Mouse (Mus musculus) intestine, postnatal 0 days (tissue): Measurements from ENCODE around the gene Pigs. TPM values are rescaled to one million over a fixed set of nuclear protein-coding genes. Genes with fewer than 3 reads are reported as not detected.

ENCODE experiments used
- ATAC-seq: fragments of 200-750 bp; cut with Nextera tagmentation; 2 replicates; pipeline ENCODE4 v1.8.0; 2017; ENCODE audit warnings: mild to moderate bottlenecking, moderate TSS enrichment, moderate library complexity
- H3K27ac ChIP-seq: fragments of 300-500 bp; sonication (generic); 2 replicates; pipeline ENCODE4 v1.5.1; 2014; ENCODE audit warnings: mild to moderate bottlenecking, low read depth, low read length, moderate library complexity
- H3K27me3 ChIP-seq: fragments of 300-500 bp; sonication (generic); replicated peaks from 2 replicates; pipeline ENCODE4 v1.6.1; 2014; ENCODE audit warnings: low read length, mixed read lengths; ENCODE audit not compliant: control insufficient read depth, insufficient read depth
- H3K36me3 ChIP-seq: fragments of 300-500 bp; sonication (generic); 2 replicates; pipeline ENCODE4 v1.6.1; 2014; ENCODE audit warnings: mild to moderate bottlenecking, moderate library complexity; ENCODE audit not compliant: control insufficient read depth, insufficient read depth
- H3K4me1 ChIP-seq: fragments of 300-500 bp; sonication (generic); replicated peaks from 2 replicates; pipeline ENCODE4 v1.6.1; 2014; ENCODE audit warnings: antibody characterized with exemption, low read length, mixed read lengths; ENCODE audit not compliant: control insufficient read depth, insufficient read depth
- H3K4me2 ChIP-seq: fragments of 300-500 bp; sonication (generic); replicated peaks from 2 replicates; pipeline ENCODE4 v1.6.1; 2014; ENCODE audit warnings: low read depth, mild to moderate bottlenecking, moderate library complexity
- H3K4me3 ChIP-seq: fragments of 300-500 bp; sonication (generic); 2 replicates; pipeline ENCODE4 v1.5.1; 2014; ENCODE audit warnings: low read depth, low read length
- H3K9ac ChIP-seq: fragments of 300-500 bp; sonication (generic); 2 replicates; pipeline ENCODE4 v1.6.1; 2014; ENCODE audit warnings: mild to moderate bottlenecking, low read depth, low read length
- H3K9me3 ChIP-seq: fragments of 300-500 bp; sonication (generic); 2 replicates; pipeline ENCODE4 v1.6.1; 2016; ENCODE audit warnings: mixed run types; ENCODE audit not compliant: control insufficient read depth
- CTCF ChIP-seq: sonication (generic); IDR thresholded peaks from 2 replicates; pipeline ENCODE4 v1.5.1; 2016; ENCODE audit warnings: low read depth, mild to moderate bottlenecking, control low read depth, antibody characterized with exemption, moderate library complexity
- WGBS: fragments of 180-500 bp; shearing (Covaris S2); extraction: QIAGEN DNeasy Blood & Tissue Kit; methylation state at CpG from one replicate; pipeline ENCODE4 v1.1.7; 2014; 5-methylcytosine and 5-hydroxymethylcytosine counted together
- polyA plus RNA-seq: library from polyadenylated mRNA; unstranded; fragments of >200 nt; fragmentation: Nextera tagmentation; extraction: Ambion mirVana; gene quantifications from 2 replicates; pipeline ENCODE4 v1.2.1, GENCODE M21; 2015

Pigs gene
- polyA plus RNA-seq, 1 experiment from 2014 or later: 58.6 TPM

GRCm38 (mm10) chr11:78344890-78345715 is 16.9 kb downstream of the Pigs start:
- Histone ChIP-seq H3K4me2 (peak overlapping the region; percentile 27), H3K36me3 (peaks cover 22% of the 10 kb centered on the region; the same call in 1 of the 2 replicates), H3K27me3 (no peaks in the 10 kb centered on the region), H3K4me3 (no peak overlapping the region), H3K27ac (peak overlapping the region; percentile 16; the same call in 1 of the 2 replicates), H3K9ac (no peak overlapping the region), H3K9me3 (no peaks in the 10 kb centered on the region), H3K4me1 (peaks cover 12% of the 10 kb centered on the region; the same call in 1 of the 2 replicates)
- TF ChIP-seq CTCF: no peak
- no peak for ATAC-seq
- WGBS: 50% methylated on average over 8 of the region's 8 CpGs

GRCm38 (mm10) chr11:78345801-78346200 is 17.6 kb downstream of the Pigs start:
- H3K27ac ChIP-seq: no peak overlapping the region
- H3K27me3 ChIP-seq: no peaks in the 10 kb centered on the region
- no peak for ATAC-seq
- H3K9me3 ChIP-seq: no peaks in the 10 kb centered on the region
- H3K4me1 ChIP-seq: peaks cover 12% of the 10 kb centered on the region; the same call in 1 of the 2 replicates
- no peak overlapping the region for H3K4me2 ChIP-seq
- 76% methylated on average over 7 of the region's 7 CpGs for WGBS
- H3K4me3 ChIP-seq: no peak overlapping the region
- H3K9ac ChIP-seq: no peak overlapping the region
- no peak for TF ChIP-seq CTCF
- H3K36me3 ChIP-seq: peaks cover 19% of the 10 kb centered on the region; the same call in 1 of the 2 replicates

GRCm38 (mm10) chr11:78346326-78347069 is 18.3 kb downstream of the Pigs start:
- Histone ChIP-seq H3K4me3 (no peak overlapping the region), H3K36me3 (peaks cover 13% of the 10 kb centered on the region; the same call in 1 of the 2 replicates), H3K27me3 (no peaks in the 10 kb centered on the region), H3K4me2 (no peak overlapping the region), H3K4me1 (peaks cover 12% of the 10 kb centered on the region; the same call in 1 of the 2 replicates), H3K27ac (no peak overlapping the region), H3K9ac (no peak overlapping the region), H3K9me3 (no peaks in the 10 kb centered on the region)
- TF ChIP-seq CTCF: no peak
- ATAC-seq: no peak
- 79% methylated on average over 6 of the region's 6 CpGs for WGBS

GRCm38 (mm10) chr11:78347070-78347754 is 19.0 kb downstream of the Pigs start:
- no peak overlapping the region for H3K4me3 ChIP-seq
- peak; percentile 87 for TF ChIP-seq CTCF
- H3K4me2 ChIP-seq: no peak overlapping the region
- no peaks in the 10 kb centered on the region for H3K27me3 ChIP-seq
- H3K36me3 ChIP-seq: 0 out of 2 replicates have a peak, but pooled peaks cover 9% of the 10 kb centered on the region
- H3K9me3 ChIP-seq: no peaks in the 10 kb centered on the region
- peak; percentile 21; the same call in 1 of the 2 replicates for ATAC-seq
- 96% methylated on average over 10 of the region's 10 CpGs for WGBS
- no peak overlapping the region for H3K9ac ChIP-seq
- peaks cover 12% of the 10 kb centered on the region; the same call in 1 of the 2 replicates for H3K4me1 ChIP-seq
- H3K27ac ChIP-seq: no peak overlapping the region

GRCm38 (mm10) chr11:78347908-78348307 is 19.7 kb downstream of the Pigs start:
- no peak for TF ChIP-seq CTCF
- Histone ChIP-seq H3K4me3 (no peak overlapping the region), H3K27ac (no peak overlapping the region), H3K9ac (no peak overlapping the region), H3K4me2 (no peak overlapping the region), H3K27me3 (no peaks in the 10 kb centered on the region), H3K9me3 (no peaks in the 10 kb centered on the region), H3K4me1 (peaks cover 12% of the 10 kb centered on the region; the same call in 1 of the 2 replicates), H3K36me3 (0 out of 2 replicates have a peak, but pooled peaks cover 9% of the 10 kb centered on the region)
- ATAC-seq: no peak
- WGBS: 75% methylated on average over 9 of the region's 9 CpGs
